Mouse (Mus musculus) heart, adult 2 months (tissue): Measurements from ENCODE around the gene Kcnk13. TPM values are rescaled to one million over a fixed set of nuclear protein-coding genes. Genes with fewer than 3 reads are reported as not detected.
A peak's percentile ranks its signal among the peaks of the same experiment; 100 is the strongest.

Source experiments
- DNase-seq, 2 experiments: peaks; one replicate each; pipeline ENCODE4 v3.0.0; 2021
- H3K27ac ChIP-seq: fragments of 200-600 bp; 2 replicates; pipeline ENCODE4 v1.8.1; 2022
- H3K27me3 ChIP-seq: fragments of 200-500 bp; 2 replicates; pipeline ENCODE4 v1.6.1; 2012; ENCODE audit warnings: mild to moderate bottlenecking, low read length, inconsistent platforms, mixed read lengths; ENCODE audit not compliant: control insufficient read depth, insufficient read depth
- H3K36me3 ChIP-seq: fragments of 200-500 bp; 2 replicates; pipeline ENCODE4 v1.6.1; 2012; ENCODE audit warnings: low read length, inconsistent platforms; ENCODE audit not compliant: control insufficient read depth, insufficient read depth
- H3K4me1 ChIP-seq: fragments of 200-500 bp; 2 replicates; pipeline ENCODE4 v1.6.1; 2011; ENCODE audit warnings: low read length; ENCODE audit not compliant: control insufficient read depth, insufficient read depth
- H3K4me3 ChIP-seq: fragments of 200-600 bp; 2 replicates; pipeline ENCODE4 v1.8.1; 2022
- H3K79me2 ChIP-seq: fragments of 200-500 bp; replicated peaks from 2 replicates; pipeline ENCODE4 v1.6.1; 2012; ENCODE audit warnings: mild to moderate bottlenecking, inconsistent platforms, low read length, moderate library complexity, mixed read lengths; ENCODE audit not compliant: control insufficient read depth, insufficient read depth
- H3K9ac ChIP-seq: fragments of 200-500 bp; 2 replicates; pipeline ENCODE4 v1.6.1; 2012; ENCODE audit warnings: low read depth, mild to moderate bottlenecking, control low read depth, inconsistent platforms, low read length, mixed read lengths
- CTCF ChIP-seq: fragments of 200-600 bp; IDR thresholded peaks from 2 replicates; pipeline ENCODE4 v1.8.1; 2022; ENCODE audit warnings: antibody characterized with exemption, mild to moderate bottlenecking, moderate library complexity
- EP300 ChIP-seq: fragments of 200-500 bp; IDR thresholded peaks from 2 replicates; pipeline ENCODE4 v1.6.1; 2011; ENCODE audit warnings: low read depth, low read length, control low read depth; ENCODE audit not compliant: insufficient read depth
- POLR2A ChIP-seq: fragments of 200-500 bp; IDR thresholded peaks from 2 replicates; pipeline ENCODE4 v1.6.1; 2011; ENCODE audit warnings: mild to moderate bottlenecking, low read depth, low read length, control low read depth; ENCODE audit not compliant: insufficient read depth
- WGBS: fragments of 180-500 bp; shearing (Covaris S2); methylation state at CpG from one replicate; pipeline ENCODE4 v1.1.7; 2018; 5-methylcytosine and 5-hydroxymethylcytosine counted together
- intact Hi-C: fragments of 180-260 bp; cut with DNase I; formaldehyde crosslinking; loops from one replicate; pipeline ENCODE4 v1.15.1; 2025
- long read RNA-seq: library from polyadenylated mRNA; stranded (forward); transcript quantifications from one replicate; pipeline ENCODE4 v2.0.0, GENCODE M21; 2021
- polyA plus RNA-seq: library from polyadenylated mRNA; depleted of rRNA; stranded (reverse); fragments of >200 nt; gene quantifications from 2 replicates; pipeline ENCODE4 v1.2.3, GENCODE M21; 2012; rRNA removed
- total RNA-seq, 2 experiments: library from RNA; stranded (reverse); gene quantifications; 2 replicates each; pipeline ENCODE4 v1.2.3; 2021

Kcnk13 gene
- total RNA-seq: under 1 TPM; 0.31 to 0.39 TPM
- 0.35 TPM in 2 replicates for polyA plus RNA-seq
- long read RNA-seq, partial matches to known transcripts: 4 of 4 reads
- long read RNA-seq, other reads (novel, unspliced or antisense): 0 of 4 reads

GRCm38 (mm10) chr12:99964301-99965202 lies at the start of gene Kcnk13:
TSS of gene Kcnk13 (plus strand) at chr12:99964499.
- peak within 1 kb of the TSS; percentile 12 for H3K9ac ChIP-seq

GRCm38 (mm10) chr12:99917800-99918427 lies 46.4 kb upstream of the Kcnk13 start:
- no peak for DNase-seq

More at GRCm38 (mm10) chr12:99964301-99965202, at the start of gene Kcnk13:
- peak within 1 kb of the TSS; percentile 58 for H3K4me3 ChIP-seq
- no peaks in the 10 kb centered on the region for H3K79me2 ChIP-seq
- intact Hi-C loops: loop anchor here (2.0 to 5.0 kb wide), 3 partner anchors 62 to 880 kb away; no protein-coding TSS in a partner anchor
- TF ChIP-seq POLR2A: no peak
- TF ChIP-seq EP300: 0 out of 2 replicates have a peak, but pooled peaks have one; percentile 68
- TF ChIP-seq CTCF: peak; percentile 84
- no peaks in the 10 kb centered on the region for H3K36me3 ChIP-seq
- peaks cover 12% of the 10 kb centered on the region for H3K27me3 ChIP-seq
- H3K4me1 ChIP-seq: no peaks in the 10 kb centered on the region
- peak; percentile 72 to 75 for DNase-seq
- no peak within 1 kb of the TSS for H3K27ac ChIP-seq
- WGBS: 1% methylated on average over 39 of the region's 39 CpGs

GRCm38 (mm10) chr12:99919636-99920035 lies 44.7 kb upstream of the Kcnk13 start:
- no peaks in the 10 kb centered on the region for H3K27me3 ChIP-seq
- H3K36me3 ChIP-seq: no peaks in the 10 kb centered on the region
- intact Hi-C loops: no loop called here
- TF ChIP-seq CTCF (no peak), POLR2A (no peak), EP300 (no peak)
- no peak overlapping the region for H3K9ac ChIP-seq
- no peak for DNase-seq
- no peaks in the 10 kb centered on the region for H3K79me2 ChIP-seq
- no peaks in the 10 kb centered on the region for H3K4me1 ChIP-seq
- no peak overlapping the region for H3K4me3 ChIP-seq
- 96% methylated on average over 3 of the region's 3 CpGs for WGBS
- H3K27ac ChIP-seq: no peak overlapping the region

More at GRCm38 (mm10) chr12:99917800-99918427, 46.4 kb upstream of the Kcnk13 start:
- Histone ChIP-seq H3K27me3 (no peaks in the 10 kb centered on the region), H3K4me3 (no peak overlapping the region), H3K79me2 (no peaks in the 10 kb centered on the region), H3K36me3 (no peaks in the 10 kb centered on the region), H3K27ac (no peak overlapping the region), H3K4me1 (no peaks in the 10 kb centered on the region), H3K9ac (no peak overlapping the region)
- WGBS: 74% methylated on average over 15 of the region's 15 CpGs
- intact Hi-C loops: no loop called here
- TF ChIP-seq EP300: no peak
- no peak for TF ChIP-seq POLR2A
- TF ChIP-seq CTCF: no peak

GRCm38 (mm10) chr12:99921045-99921444 lies 43.3 kb upstream of the Kcnk13 start:
- Histone ChIP-seq H3K4me3 (no peak overlapping the region), H3K36me3 (no peaks in the 10 kb centered on the region), H3K27ac (no peak overlapping the region), H3K9ac (no peak overlapping the region), H3K79me2 (no peaks in the 10 kb centered on the region), H3K27me3 (no peaks in the 10 kb centered on the region), H3K4me1 (no peaks in the 10 kb centered on the region)
- WGBS: 92% methylated on average over 3 of the region's 3 CpGs
- DNase-seq: no peak
- TF ChIP-seq CTCF: peak; percentile 44
- TF ChIP-seq POLR2A: no peak
- intact Hi-C loops: no loop called here

GRCm38 (mm10) chr12:99923131-99923606 lies 41.1 kb upstream of the Kcnk13 start:
- Histone ChIP-seq H3K4me3 (no peak overlapping the region), H3K27me3 (no peaks in the 10 kb centered on the region), H3K79me2 (no peaks in the 10 kb centered on the region), H3K36me3 (no peaks in the 10 kb centered on the region), H3K4me1 (no peaks in the 10 kb centered on the region), H3K9ac (no peak overlapping the region), H3K27ac (no peak overlapping the region)
- no peak for TF ChIP-seq POLR2A
- no peak for TF ChIP-seq EP300
- TF ChIP-seq CTCF: no peak
- DNase-seq: no peak
- intact Hi-C loops: no loop called here
- WGBS: 70% methylated on average over 5 of the region's 5 CpGs

- Histone ChIP-seq H3K4me3 (no peak overlapping the region), H3K4me1 (no peaks in the 10 kb centered on the region), H3K27me3 (no peaks in the 10 kb centered on the region), H3K36me3 (no peaks in the 10 kb centered on the region), H3K79me2 (no peaks in the 10 kb centered on the region), H3K27ac (no peak overlapping the region), H3K9ac (no peak overlapping the region)
- TF ChIP-seq POLR2A: no peak
- no peak for TF ChIP-seq EP300
- TF ChIP-seq CTCF: no peak
- intact Hi-C loops: no loop called here
- WGBS: 85% methylated on average over 5 of the region's 5 CpGs
- DNase-seq: no peak
These were observed 40.6 kb upstream of the Kcnk13 start for GRCm38 (mm10) chr12:99923703-99924102.
